Mouse (Mus musculus): Measurements from ENCODE around the gene Eda.

DNA sequence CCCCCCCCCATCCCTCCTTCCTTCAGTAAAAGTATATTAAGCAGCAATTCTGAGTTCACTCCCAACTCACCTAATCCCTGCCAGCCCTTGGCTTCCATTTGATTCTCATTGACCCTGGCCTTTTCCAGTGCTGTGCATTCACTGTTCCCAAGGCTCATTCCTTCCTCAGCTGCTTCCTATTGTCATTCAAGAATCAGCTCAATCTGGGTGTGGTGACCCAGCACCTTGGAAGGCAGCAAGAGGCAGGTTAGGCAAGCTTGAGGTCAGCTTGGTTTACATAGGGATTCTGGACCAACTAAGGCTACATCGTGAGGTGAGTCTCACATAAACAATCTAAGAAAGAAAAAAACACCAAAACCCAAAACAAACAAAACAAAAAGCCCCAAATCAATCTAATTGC, 433.8 kb downstream of the Eda start:
- TF ChIP-seq CTCF (IDR thresholded peaks at IDR 0.05; ENCODE audit: borderline replicate concordance, insufficient read depth, low read length) (no peak), POLR2A (IDR thresholded peaks at IDR 0.05; ENCODE audit: low read depth, low read length) (no peak)

All from embryonic fibroblast, embryonic 13.5 days (primary cell).